In genomic region chr11:50224671-50225530, GRCm38 (mm10) we compare ENCODE assay signal across 8 mouse cellular contexts. TPM values are rescaled to one million over a fixed set of nuclear protein-coding genes. Genes with fewer than 3 reads are reported as not detected.
DNase-seq lines count a peak whose midpoint lies in the region; ATAC-seq and TF ChIP-seq lines count a peak whose summit lies in the region.

No protein-coding gene starts in this region.

- peak overlapping the region; percentile 93 for H3K4me3 ChIP-seq in forebrain, embryonic 15.5 days
- peak overlapping the region; percentile 71 for H3K4me3 ChIP-seq in lung, postnatal 0 days (ENCODE audit: low read depth, low read length)

- WGBS in forebrain, embryonic 15.5 days = under 1% methylated on average over 69 of the region's 70 CpGs
- WGBS in lung, postnatal 0 days = under 1% methylated on average over 63 of the region's 70 CpGs

- peak; percentile 49 for TF ChIP-seq CTCF in lung, postnatal 0 days (IDR thresholded peaks at IDR 0.05)

- H3K9me3 ChIP-seq in forebrain, embryonic 15.5 days = no peaks in the 10 kb centered on the region
- no peaks in the 10 kb centered on the region for H3K9me3 ChIP-seq in lung, postnatal 0 days (ENCODE audit: low read length)

- no peaks in the 10 kb centered on the region for H3K27me3 ChIP-seq in forebrain, embryonic 15.5 days
- H3K27me3 ChIP-seq in lung, postnatal 0 days (replicated peaks; ENCODE audit: insufficient read depth, low read length) = no peaks in the 10 kb centered on the region

- intact Hi-C loops in heart, postnatal 36 days (cut with DNase I) = loop anchor here (2.0 kb wide), 3 partner anchors 14 to 62 kb away; partner anchors contain the start of genes Mgat4b, Mrnip and Sqstm1

- TF ChIP-seq EP300 in lung, postnatal 0 days (IDR thresholded peaks at IDR 0.05) = no peak

- no peaks in the 10 kb centered on the region for H3K36me3 ChIP-seq in forebrain, embryonic 15.5 days
- H3K36me3 ChIP-seq in lung, postnatal 0 days (ENCODE audit: insufficient read depth, low read length) = no peaks in the 10 kb centered on the region

- DNase-seq in MEL-GATA-1-ER (ENCODE audit: extremely low read depth, low read depth) = peak; percentile 93
- peak; percentile 89 for DNase-seq in cerebellum, adult 11-12 months
- peak; percentile 91 to 92 for DNase-seq in heart, postnatal 36 days
- peak; percentile 84 for DNase-seq in layer of hippocampus, adult 9-11 months
- peak; percentile 92 for DNase-seq in lung, postnatal 0 days (ENCODE audit: low spot score)
- peak; percentile 77 for DNase-seq in ovary, postnatal 14 days (ENCODE audit: low spot score)
- peak; percentile 67 for DNase-seq in thymus, postnatal 25 days

- ATAC-seq in forebrain, embryonic 15.5 days (replicated peaks) = peak; percentile 88
- peak; percentile 88 for ATAC-seq in lung, postnatal 0 days

- H3K4me2 ChIP-seq in forebrain, embryonic 15.5 days (replicated peaks) = peak overlapping the region; percentile 76
- peak overlapping the region; percentile 99 for H3K4me2 ChIP-seq in lung, postnatal 0 days (replicated peaks; ENCODE audit: low read depth, low read length)

- H3K9ac ChIP-seq in forebrain, embryonic 15.5 days (replicated peaks) = peak overlapping the region; percentile 95
- H3K9ac ChIP-seq in lung, postnatal 0 days (replicated peaks; ENCODE audit: low read depth) = peak overlapping the region; percentile 91

- H3K27ac ChIP-seq in forebrain, embryonic 15.5 days (replicated peaks) = peak overlapping the region; percentile 95
- peak overlapping the region; percentile 81 for H3K27ac ChIP-seq in lung, postnatal 0 days (ENCODE audit: low read length)

- H3K4me1 ChIP-seq in forebrain, embryonic 15.5 days = peaks cover 53% of the 10 kb centered on the region
- H3K4me1 ChIP-seq in lung, postnatal 0 days (ENCODE audit: insufficient read depth, low read depth, low read length) = peaks cover 23% of the 10 kb centered on the region; the same call in 1 of the 2 replicates

RNA-seq across cellular contexts. Expression of gene Ltc4s, which starts 13.5 kb away (rescaled TPM):
- polyA plus RNA-seq in forebrain, embryonic 15.5 days (2015; fragmentation: Nextera tagmentation; extraction: Ambion mirVana) = 2.4 and 3.1 TPM in 2 replicates
- 1 to 10 TPM; 5.5 to 8.6 TPM for total RNA-seq in heart, postnatal 36 days (2021)
- 21.8 and 21.9 TPM in 2 replicates for polyA plus RNA-seq in lung, postnatal 0 days (2015; fragmentation: Nextera tagmentation; extraction: Ambion mirVana)

RNA-seq across cellular contexts. Expression of gene Mgat4b, which starts 14.2 kb away (rescaled TPM):
- 40.3 and 46.3 TPM in 2 replicates for polyA plus RNA-seq in forebrain, embryonic 15.5 days (2015; fragmentation: Nextera tagmentation; extraction: Ambion mirVana)
- total RNA-seq in heart, postnatal 36 days (2021) = 10 to 100 TPM; 84.5 to 87.8 TPM
- 43.4 and 44.4 TPM in 2 replicates for polyA plus RNA-seq in lung, postnatal 0 days (2015; fragmentation: Nextera tagmentation; extraction: Ambion mirVana)

RNA-seq across cellular contexts. Expression of gene Sqstm1, which starts 14.3 kb away (rescaled TPM):
- 285 and 303 TPM in 2 replicates for polyA plus RNA-seq in forebrain, embryonic 15.5 days (2015; fragmentation: Nextera tagmentation; extraction: Ambion mirVana)
- total RNA-seq in heart, postnatal 36 days (2021) = 100 to 1,000 TPM; 379 to 464 TPM
- polyA plus RNA-seq in lung, postnatal 0 days (2015; fragmentation: Nextera tagmentation; extraction: Ambion mirVana) = 405 and 426 TPM in 2 replicates

RNA-seq across cellular contexts. Expression of gene Mrnip, which starts 50.7 kb away (rescaled TPM):
- 28.6 and 31.9 TPM in 2 replicates for polyA plus RNA-seq in forebrain, embryonic 15.5 days (2015; fragmentation: Nextera tagmentation; extraction: Ambion mirVana)
- total RNA-seq in heart, postnatal 36 days (2021) = 1 to 10 TPM; 1.8 to 2.4 TPM
- 6.9 and 9.0 TPM in 2 replicates for polyA plus RNA-seq in lung, postnatal 0 days (2015; fragmentation: Nextera tagmentation; extraction: Ambion mirVana)

Comparison
In these comparisons a context has a peak if more than half of its experiments do, and no peak if none do; other contexts are left out.
1. Peak in every context shown above with its lines: DNase-seq, ATAC-seq, H3K4me3 ChIP-seq and H3K27ac ChIP-seq.